Mouse (Mus musculus): Measurements from ENCODE around the gene Zfp867.
A peak's percentile ranks its signal among the peaks of the same experiment; 100 is the strongest.

The Zfp867 gene

GRCm38 (mm10) chr11:59472326-59472677 is at the start of gene Zfp867:
TSS of gene Zfp867 (minus strand) at chr11:59472474.
- peak; percentile 77 for DNase-seq (ENCODE audit: low read depth, low spot score)

- DNase-seq (ENCODE audit: low read depth, low spot score), result no peak
Measured at GRCm38 (mm10) chr11:59519741-59520495, 47.6 kb upstream of the Zfp867 start.

GRCm38 (mm10) chr11:59518226-59518625 is 46.0 kb upstream of the Zfp867 start:
- DNase-seq (ENCODE audit: low read depth, low spot score), result no peak

GRCm38 (mm10) chr11:59517441-59517840 is 45.2 kb upstream of the Zfp867 start:
- no peak for DNase-seq (ENCODE audit: low read depth, low spot score)

- DNase-seq (ENCODE audit: low read depth, low spot score), result no peak
Measured at GRCm38 (mm10) chr11:59514789-59515188, 42.5 kb upstream of the Zfp867 start.

GRCm38 (mm10) chr11:59514381-59514780 is 42.1 kb upstream of the Zfp867 start:
- DNase-seq (ENCODE audit: low read depth, low spot score), result no peak

- no peak for DNase-seq (ENCODE audit: low read depth, low spot score)
Measured at GRCm38 (mm10) chr11:59513556-59513955, 41.3 kb upstream of the Zfp867 start.

GRCm38 (mm10) chr11:59512733-59513132 is 40.5 kb upstream of the Zfp867 start:
- no peak for DNase-seq (ENCODE audit: low read depth, low spot score)

GRCm38 (mm10) chr11:59511558-59511957 is 39.3 kb upstream of the Zfp867 start:
- no peak for DNase-seq (ENCODE audit: low read depth, low spot score)

GRCm38 (mm10) chr11:59506713-59507074 is 34.4 kb upstream of the Zfp867 start:
- no peak for DNase-seq (ENCODE audit: low read depth, low spot score)

- DNase-seq (ENCODE audit: low read depth, low spot score), result peak; percentile 80
Measured at GRCm38 (mm10) chr11:59505839-59506712, 33.8 kb upstream of the Zfp867 start.

GRCm38 (mm10) chr11:59505351-59505838 is 33.1 kb upstream of the Zfp867 start:
- DNase-seq (ENCODE audit: low read depth, low spot score), result no peak

GRCm38 (mm10) chr11:59501978-59502700 is 29.9 kb upstream of the Zfp867 start:
- no peak for DNase-seq (ENCODE audit: low read depth, low spot score)

- DNase-seq (ENCODE audit: low read depth, low spot score), result no peak
Measured at GRCm38 (mm10) chr11:59497747-59498146, 25.5 kb upstream of the Zfp867 start.

GRCm38 (mm10) chr11:59496672-59497310 is 24.5 kb upstream of the Zfp867 start:
- DNase-seq (ENCODE audit: low read depth, low spot score), result no peak

- no peak for DNase-seq (ENCODE audit: low read depth, low spot score)
Measured at GRCm38 (mm10) chr11:59486222-59486621, 13.9 kb upstream of the Zfp867 start.

- no peak for DNase-seq (ENCODE audit: low read depth, low spot score)
Measured at GRCm38 (mm10) chr11:59485641-59486040, 13.4 kb upstream of the Zfp867 start.

- no peak for DNase-seq (ENCODE audit: low read depth, low spot score)
Measured at GRCm38 (mm10) chr11:59483212-59483611, 10.9 kb upstream of the Zfp867 start.

GRCm38 (mm10) chr11:59477240-59477639 is 5.0 kb upstream of the Zfp867 start:
- no peak for DNase-seq (ENCODE audit: low read depth, low spot score)

- no peak for DNase-seq (ENCODE audit: low read depth, low spot score)
Measured at GRCm38 (mm10) chr11:59471413-59472325, 605 bp downstream of the Zfp867 start.
